Mouse (Mus musculus) intestine, embryonic 16.5 days (tissue): ENCODE results near the gene Apobec2. TPM values are rescaled to one million over a fixed set of nuclear protein-coding genes. Genes with fewer than 3 reads are reported as not detected.
"Not testable (repeated sequence)": the region's sequence is repeated elsewhere in the genome, so short reads cannot be mapped to it uniquely, and the experiment has no call there.

Experiments used
- ATAC-seq: fragments of 200-750 bp; cut with Nextera tagmentation; 2 replicates; pipeline ENCODE4 v1.8.0; 2017; ENCODE audit warnings: moderate TSS enrichment, moderate library complexity
- H3K27ac ChIP-seq: fragments of 300-500 bp; sonication (generic); 2 replicates; pipeline ENCODE4 v1.5.1; 2014; ENCODE audit warnings: mild to moderate bottlenecking, low read length
- H3K27me3 ChIP-seq: fragments of 300-500 bp; sonication (generic); replicated peaks from 2 replicates; pipeline ENCODE4 v1.6.1; 2014; ENCODE audit warnings: low read length, control low read depth, mixed read lengths; ENCODE audit not compliant: control insufficient read depth, insufficient read depth
- H3K36me3 ChIP-seq: fragments of 300-500 bp; sonication (generic); 2 replicates; pipeline ENCODE4 v1.6.1; 2014; ENCODE audit warnings: low read length, control low read depth; ENCODE audit not compliant: control insufficient read depth, insufficient read depth
- H3K4me1 ChIP-seq: fragments of 300-500 bp; sonication (generic); 2 replicates; pipeline ENCODE4 v1.6.1; 2014; ENCODE audit warnings: low read length, control low read depth, mixed read lengths; ENCODE audit not compliant: control insufficient read depth, insufficient read depth
- H3K4me2 ChIP-seq: fragments of 300-500 bp; sonication (generic); 2 replicates; pipeline ENCODE4 v1.6.1; 2014; ENCODE audit warnings: low read depth, low read length, control low read depth
- H3K4me3 ChIP-seq: fragments of 300-500 bp; sonication (generic); 2 replicates; pipeline ENCODE4 v1.5.1; 2014; ENCODE audit warnings: mild to moderate bottlenecking, low read length
- H3K9ac ChIP-seq: fragments of 300-500 bp; sonication (generic); 2 replicates; pipeline ENCODE4 v1.6.1; 2014; ENCODE audit warnings: low read depth, low read length
- H3K9me3 ChIP-seq: fragments of 300-500 bp; sonication (generic); 2 replicates; pipeline ENCODE4 v1.6.1; 2016; ENCODE audit warnings: low read length, control low read depth; ENCODE audit not compliant: control insufficient read depth
- WGBS: fragments of 180-500 bp; shearing (Covaris S2); extraction: QIAGEN DNeasy Blood & Tissue Kit; methylation state at CpG from one replicate; pipeline ENCODE4 v1.1.7; 2014; 5-methylcytosine and 5-hydroxymethylcytosine counted together
- polyA plus RNA-seq: library from polyadenylated mRNA; unstranded; fragments of >200 nt; fragmentation: Nextera tagmentation; extraction: Ambion mirVana; gene quantifications from 2 replicates; pipeline ENCODE4 v1.2.1, GENCODE M21; 2015

Gene Apobec2
- polyA plus RNA-seq: 4.6 and 5.4 TPM in 2 replicates

- H3K4me1 ChIP-seq: peaks cover 76% of the 10 kb centered on the region
- 52% methylated on average over 16 of the region's 16 CpGs for WGBS
- H3K4me3 ChIP-seq: no peak within 1 kb of the TSS
- no peak for ATAC-seq
- H3K27me3 ChIP-seq: no peaks in the 10 kb centered on the region
- no peaks in the 10 kb centered on the region for H3K9me3 ChIP-seq
- H3K36me3 ChIP-seq: no peaks in the 10 kb centered on the region
- H3K4me2 ChIP-seq: no peak within 1 kb of the TSS
- peak within 1 kb of the TSS; percentile 49; the same call in 1 of the 2 replicates for H3K9ac ChIP-seq
- peak within 1 kb of the TSS; percentile 64 for H3K27ac ChIP-seq
Observed at GRCm38 (mm10) chr17:48432158-48432980, at the start of gene Apobec2. Gene Apobec2 (minus strand): TSS chr17:48432930.

GRCm38 (mm10) chr17:48479952-48480351 lies 47.2 kb upstream of the Apobec2 start:
- no peak overlapping the region for H3K27ac ChIP-seq
- H3K27me3 ChIP-seq: no peaks in the 10 kb centered on the region
- H3K36me3 ChIP-seq: no peaks in the 10 kb centered on the region

GRCm38 (mm10) chr17:48475444-48475843 lies 42.7 kb upstream of the Apobec2 start:
- Histone ChIP-seq H3K9me3 (no peaks in the 10 kb centered on the region), H3K36me3 (no peaks in the 10 kb centered on the region)
- ATAC-seq: no peak

More at GRCm38 (mm10) chr17:48479952-48480351, 47.2 kb upstream of the Apobec2 start:
- Histone ChIP-seq H3K9ac (no peak overlapping the region), H3K4me2 (no peak overlapping the region), H3K9me3 (no peaks in the 10 kb centered on the region), H3K4me1 (no peaks in the 10 kb centered on the region), H3K4me3 (no peak overlapping the region)
- WGBS: 84% methylated on average over 10 of the region's 10 CpGs
- ATAC-seq: no peak

GRCm38 (mm10) chr17:48474282-48474681 lies 41.6 kb upstream of the Apobec2 start:
- H3K27ac ChIP-seq, H3K9me3 ChIP-seq, H3K36me3 ChIP-seq, H3K9ac ChIP-seq, H3K4me1 ChIP-seq, H3K27me3 ChIP-seq, H3K4me2 ChIP-seq, H3K4me3 ChIP-seq, ATAC-seq: not testable (repeated sequence)
- 82% methylated on average over 6 of the region's 6 CpGs for WGBS

More at GRCm38 (mm10) chr17:48475444-48475843, 42.7 kb upstream of the Apobec2 start:
- 84% methylated on average over 8 of the region's 8 CpGs for WGBS
- Histone ChIP-seq H3K4me2 (no peak overlapping the region), H3K4me3 (no peak overlapping the region), H3K4me1 (no peaks in the 10 kb centered on the region), H3K27ac (no peak overlapping the region), H3K9ac (no peak overlapping the region), H3K27me3 (no peaks in the 10 kb centered on the region)

GRCm38 (mm10) chr17:48467395-48468231 lies 34.9 kb upstream of the Apobec2 start:
- H3K27ac ChIP-seq: 0 out of 2 replicates have a peak overlapping the region, but pooled peaks have one; percentile 19
- H3K4me2 ChIP-seq: peak overlapping the region; percentile 37
- WGBS: 11% methylated on average over 22 of the region's 22 CpGs

GRCm38 (mm10) chr17:48466769-48467394 lies 34.2 kb upstream of the Apobec2 start:
- Histone ChIP-seq H3K4me3 (peak overlapping the region; percentile 6; the same call in 1 of the 2 replicates), H3K4me1 (peaks cover 3% of the 10 kb centered on the region; the same call in 1 of the 2 replicates), H3K9me3 (no peaks in the 10 kb centered on the region), H3K27me3 (no peaks in the 10 kb centered on the region), H3K9ac (no peak overlapping the region), H3K4me2 (peak overlapping the region; percentile 37), H3K36me3 (0 out of 2 replicates have a peak, but pooled peaks cover 8% of the 10 kb centered on the region), H3K27ac (0 out of 2 replicates have a peak overlapping the region, but pooled peaks have one; percentile 19)
- 34% methylated on average over 22 of the region's 22 CpGs for WGBS
- peak; percentile 79 for ATAC-seq

More at GRCm38 (mm10) chr17:48467395-48468231, 34.9 kb upstream of the Apobec2 start:
- H3K4me1 ChIP-seq: peaks cover 3% of the 10 kb centered on the region; the same call in 1 of the 2 replicates
- peak; percentile 80 for ATAC-seq
- H3K9ac ChIP-seq: no peak overlapping the region
- no peaks in the 10 kb centered on the region for H3K27me3 ChIP-seq
- peak overlapping the region; percentile 6; the same call in 1 of the 2 replicates for H3K4me3 ChIP-seq
- H3K36me3 ChIP-seq: 0 out of 2 replicates have a peak, but pooled peaks cover 4% of the 10 kb centered on the region
- no peaks in the 10 kb centered on the region for H3K9me3 ChIP-seq

- H3K9ac ChIP-seq: no peak overlapping the region
- H3K9me3 ChIP-seq: no peaks in the 10 kb centered on the region
- ATAC-seq: no peak
- H3K27ac ChIP-seq: no peak overlapping the region
- no peak overlapping the region for H3K4me2 ChIP-seq
- peaks cover 10% of the 10 kb centered on the region; the same call in 1 of the 2 replicates for H3K4me1 ChIP-seq
- WGBS: 91% methylated on average over 4 of the region's 4 CpGs
- no peak overlapping the region for H3K4me3 ChIP-seq
- 0 out of 2 replicates have a peak, but pooled peaks cover 8% of the 10 kb centered on the region for H3K36me3 ChIP-seq
- H3K27me3 ChIP-seq: no peaks in the 10 kb centered on the region
Observed at GRCm38 (mm10) chr17:48463391-48463790, 30.7 kb upstream of the Apobec2 start.

GRCm38 (mm10) chr17:48462096-48462495 lies 29.4 kb upstream of the Apobec2 start:
- Histone ChIP-seq H3K36me3 (0 out of 2 replicates have a peak, but pooled peaks cover 4% of the 10 kb centered on the region), H3K27ac (no peak overlapping the region), H3K27me3 (no peaks in the 10 kb centered on the region), H3K9ac (no peak overlapping the region), H3K4me2 (no peak overlapping the region), H3K4me1 (peaks cover 7% of the 10 kb centered on the region; the same call in 1 of the 2 replicates), H3K4me3 (no peak overlapping the region), H3K9me3 (no peaks in the 10 kb centered on the region)
- ATAC-seq: no peak
- WGBS: 95% methylated on average over 13 of the region's 13 CpGs
